27 mouse cellular contexts compared by ENCODE assay signal in the genomic region with DNA sequence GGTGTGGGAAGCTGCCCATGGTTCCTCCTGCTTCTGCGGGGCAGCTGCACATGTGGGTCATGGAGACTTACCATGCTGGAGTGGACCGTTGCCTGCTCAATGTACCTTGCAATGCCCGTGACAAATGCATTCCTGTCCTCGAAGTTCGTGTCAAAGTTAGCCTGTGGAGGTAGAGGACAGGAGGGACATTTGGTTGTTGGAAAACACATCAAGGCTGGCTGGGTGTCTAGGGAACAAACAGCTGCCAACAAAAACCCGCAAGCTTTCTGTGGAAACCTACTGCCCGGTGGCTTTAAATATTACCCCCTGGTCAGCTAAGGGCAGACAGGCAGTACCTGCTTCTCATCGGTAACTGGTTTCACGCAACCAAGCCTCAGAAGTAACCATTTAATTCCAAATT. TPM values are rescaled to one million over a fixed set of nuclear protein-coding genes. Genes with fewer than 3 reads are reported as not detected.
DNase-seq lines count a peak whose midpoint lies in the region; ATAC-seq and TF ChIP-seq lines count a peak whose summit lies in the region.
"Had no signal": no experiment of that assay in that cellular context is flagged by ENCODE, and none has a peak within 500 bp of the region (broad histone marks: within the 10 kb centered on the region; RNA-seq: fewer than 3 reads in every experiment).

No protein-coding gene starts in this region.

- TF ChIP-seq CTCF in spleen, adult 2 months (IDR thresholded peaks at IDR 0.05; ENCODE audit: extremely low read depth, insufficient read depth, insufficient read length, insufficient replicate concordance) = no peak

- no peak overlapping the region for H3K27ac ChIP-seq in kidney, embryonic 14.5 days (ENCODE audit: low read depth, low read length)
- 0 out of 2 replicates have a peak overlapping the region, but pooled peaks have one; percentile 1 for H3K27ac ChIP-seq in spleen, adult 2 months (ENCODE audit: insufficient read depth, low read length)
- H3K27ac ChIP-seq in hindbrain, embryonic 11.5 days (ENCODE audit: low read depth, low read length) = no peak overlapping the region
- H3K27ac ChIP-seq: forebrain, embryonic 10.5 days; forebrain, embryonic 13.5 days; heart, embryonic 15.5 days; hindbrain, embryonic 12.5 days; hindbrain, embryonic 15.5 days had no signal

- H3K36me3 ChIP-seq in kidney, embryonic 14.5 days (ENCODE audit: control insufficient read depth, insufficient read depth, low read length) = no peaks in the 10 kb centered on the region
- peaks cover 35% of the 10 kb centered on the region for H3K36me3 ChIP-seq in spleen, adult 2 months (ENCODE audit: control insufficient read depth, insufficient read depth, low read length)
- H3K36me3 ChIP-seq in hindbrain, embryonic 11.5 days (ENCODE audit: control insufficient read depth, insufficient read depth, low read length) = peaks cover 2% of the 10 kb centered on the region; the same call in 1 of the 2 replicates
- H3K36me3 ChIP-seq: heart, embryonic 15.5 days had no signal

- WGBS in kidney, embryonic 14.5 days = 65% methylated on average over 9 of the region's 9 CpGs
- WGBS in spleen, adult 2 months = 81% methylated on average over 9 of the region's 9 CpGs
- 85% methylated on average over 9 of the region's 9 CpGs for WGBS in hindbrain, embryonic 11.5 days

- intact Hi-C loops in heart, postnatal 36 days (cut with DNase I) = no loop called here

- no peak overlapping the region for H3K4me2 ChIP-seq in kidney, embryonic 14.5 days (replicated peaks; ENCODE audit: low read depth, low read length)
- no peak overlapping the region for H3K4me2 ChIP-seq in hindbrain, embryonic 11.5 days (replicated peaks; ENCODE audit: low read depth, low read length)
- H3K4me2 ChIP-seq: forebrain, embryonic 13.5 days; heart, embryonic 12.5 days; heart, embryonic 15.5 days; hindbrain, embryonic 12.5 days; hindbrain, embryonic 15.5 days had no signal

- H3K4me1 ChIP-seq in kidney, embryonic 14.5 days (ENCODE audit: control insufficient read depth, insufficient read depth, low read length) = no peaks in the 10 kb centered on the region; the same call in 1 of the 2 replicates
- peaks cover 6% of the 10 kb centered on the region; the same call in 1 of the 2 replicates for H3K4me1 ChIP-seq in spleen, adult 2 months (ENCODE audit: control insufficient read depth, insufficient read depth, insufficient read length)
- H3K4me1 ChIP-seq in hindbrain, embryonic 11.5 days (replicated peaks; ENCODE audit: control insufficient read depth, insufficient read depth, low read length) = no peaks in the 10 kb centered on the region
- H3K4me1 ChIP-seq: heart, embryonic 12.5 days; heart, embryonic 15.5 days had no signal

- peak; percentile 83 for DNase-seq in kidney, adult 11 months
- DNase-seq in spleen, adult 2 months (ENCODE audit: low read depth in 1 of 2, low spot score in 2 of 2) = no peak
- no peak for DNase-seq in spleen, adult 12 weeks (ENCODE audit: low spot score)
- DNase-seq in kidney, postnatal 14 days = peak; percentile 67
- DNase-seq in hindbrain, embryonic 11.5 days (ENCODE audit: low spot score) = no peak
- no peak for DNase-seq in heart, adult 18-20 months
- DNase-seq in heart, postnatal 36 days = no peak
- DNase-seq: adrenal gland, postnatal 10 days; adrenal gland, postnatal 36 days; cerebellum, adult 18-20 months; cerebellum, adult 9-10 months; cerebellum, postnatal 14 days; gastrocnemius, postnatal 10 days; gastrocnemius, postnatal 36 days; heart, postnatal 10 days; heart, postnatal 4 days had no signal

- ATAC-seq in kidney, embryonic 14.5 days (ENCODE audit: low FRiP score, low TSS enrichment) = no peak
- no peak for ATAC-seq in hindbrain, embryonic 11.5 days (ENCODE audit: low FRiP score)
- ATAC-seq: activated CD4-positive, CD25-positive, alpha-beta regulatory T cell, adult 4 months; forebrain, embryonic 13.5 days; forebrain, embryonic 16.5 days had no signal

- TF ChIP-seq POLR2A in spleen, adult 2 months (IDR thresholded peaks at IDR 0.05; ENCODE audit: low read depth, low read length) = no peak

- no peaks in the 10 kb centered on the region for H3K27me3 ChIP-seq in kidney, embryonic 14.5 days (ENCODE audit: control insufficient read depth, insufficient read depth, low read length)
- no peaks in the 10 kb centered on the region for H3K27me3 ChIP-seq in spleen, adult 2 months (ENCODE audit: control insufficient read depth, insufficient read depth, low read length)
- no peaks in the 10 kb centered on the region for H3K27me3 ChIP-seq in hindbrain, embryonic 11.5 days (ENCODE audit: control insufficient read depth, insufficient read depth, low read length)
- H3K27me3 ChIP-seq: forebrain, embryonic 13.5 days; heart, embryonic 12.5 days; heart, embryonic 15.5 days; hindbrain, embryonic 12.5 days; hindbrain, embryonic 15.5 days had no signal

- H3K9me3 ChIP-seq in kidney, embryonic 14.5 days (ENCODE audit: control insufficient read depth, low read length) = no peaks in the 10 kb centered on the region
- H3K9me3 ChIP-seq in hindbrain, embryonic 11.5 days (ENCODE audit: control insufficient read depth, low read length) = no peaks in the 10 kb centered on the region
- H3K9me3 ChIP-seq: forebrain, embryonic 10.5 days; forebrain, embryonic 13.5 days; heart, embryonic 12.5 days; heart, embryonic 15.5 days; hindbrain, embryonic 12.5 days; hindbrain, embryonic 15.5 days had no signal

- H3K9ac ChIP-seq in kidney, embryonic 14.5 days (ENCODE audit: low read depth, low read length) = no peak overlapping the region
- no peak overlapping the region for H3K9ac ChIP-seq in hindbrain, embryonic 11.5 days (ENCODE audit: low read depth, low read length)
- H3K9ac ChIP-seq: forebrain, embryonic 13.5 days; heart, embryonic 12.5 days; heart, embryonic 15.5 days; hindbrain, embryonic 12.5 days; hindbrain, embryonic 15.5 days had no signal

- no peak overlapping the region for H3K4me3 ChIP-seq in kidney, embryonic 14.5 days (ENCODE audit: low read length)
- no peak overlapping the region for H3K4me3 ChIP-seq in spleen, adult 2 months (ENCODE audit: extremely low read depth, insufficient read depth, insufficient read length)
- no peak overlapping the region for H3K4me3 ChIP-seq in hindbrain, embryonic 11.5 days (ENCODE audit: low read depth, low read length)
- H3K4me3 ChIP-seq: forebrain, embryonic 10.5 days; forebrain, embryonic 13.5 days; heart, embryonic 12.5 days; heart, embryonic 15.5 days; hindbrain, embryonic 12.5 days; hindbrain, embryonic 15.5 days had no signal

RNA-seq across cellular contexts. Expression of gene Cyfip2, which starts 23.1 kb away (rescaled TPM):
- 9.4 and 19.2 TPM in 2 replicates for polyA plus RNA-seq in kidney, embryonic 14.5 days (2014; fragmentation: Nextera tagmentation; extraction: Ambion mirVana)
- polyA plus RNA-seq in spleen, adult 2 months (2012; rRNA removed) = 41.4 and 43.1 TPM in 2 replicates
- 56.7 and 60.0 TPM in 2 replicates for polyA plus RNA-seq in hindbrain, embryonic 11.5 days (2014; fragmentation: Nextera tagmentation; extraction: Ambion mirVana)
- total RNA-seq in heart, adult 18-20 months (2021) = 10 to 100 TPM; 52.3 to 58.6 TPM
- total RNA-seq in heart, postnatal 36 days (2021) = 10 to 100 TPM; 61.9 to 65.1 TPM

RNA-seq across cellular contexts. Expression of gene Fndc9, which starts 54.2 kb away (rescaled TPM):
- polyA plus RNA-seq in kidney, embryonic 14.5 days (2014; fragmentation: Nextera tagmentation; extraction: Ambion mirVana) = 0.11 TPM in 1 of 2 replicates, not detected in the other
- not detected in 2 replicates for polyA plus RNA-seq in spleen, adult 2 months (2012; rRNA removed)
- polyA plus RNA-seq in hindbrain, embryonic 11.5 days (2014; fragmentation: Nextera tagmentation; extraction: Ambion mirVana) = 0.68 and 1.0 TPM in 2 replicates
- total RNA-seq in heart, adult 18-20 months (2021) = not detected
- not detected for total RNA-seq in heart, postnatal 36 days (2021)
- total RNA-seq: adrenal gland, postnatal 10 days; adrenal gland, postnatal 36 days; gastrocnemius, adult 18-20 months; gastrocnemius, postnatal 10 days; gastrocnemius, postnatal 36 days; granulocyte monocyte progenitor cell, adult 5-6 weeks; heart, postnatal 10 days; heart, postnatal 4 days had no signal
- polyA plus RNA-seq: heart, embryonic 15.5 days had no signal

Comparison
In these comparisons a context has a peak if more than half of its experiments do, and no peak if none do; other contexts are left out.
1. DNase-seq: peak in kidney, adult 11 months (single experiment) and kidney, postnatal 14 days (single experiment); none in spleen, adult 2 months (0 of 2), spleen, adult 12 weeks (single experiment), hindbrain, embryonic 11.5 days (single experiment), heart, adult 18-20 months (0 of 2) and heart, postnatal 36 days (0 of 2).